Mouse (Mus musculus) macrophage (primary cell): ENCODE measurements around the gene Fgf14. TPM values are rescaled to one million over a fixed set of nuclear protein-coding genes. Genes with fewer than 3 reads are reported as not detected.

Source experiments
- H3K27ac ChIP-seq: fragments of 350-480 bp; formaldehyde crosslinking; 2 replicates; pipeline ENCODE4 v1.9.0; 2021
- H3K36me3 ChIP-seq: fragments of 350-480 bp; formaldehyde crosslinking; 2 replicates; pipeline ENCODE4 v1.9.0; 2021; ENCODE audit errors: inconsistent target
- H3K4me3 ChIP-seq: fragments of 350-480 bp; formaldehyde crosslinking; 2 replicates; pipeline ENCODE4 v1.9.0; 2021; ENCODE audit errors: inconsistent target
- H3K79me2 ChIP-seq: fragments of 350-480 bp; formaldehyde crosslinking; 2 replicates; pipeline ENCODE4 v1.9.0; 2021; ENCODE audit errors: inconsistent target
- WGBS: methylation state at CpG from one replicate; pipeline ENCODE4 v1.1.7; 2026; ENCODE audit warnings: inconsistent platforms; ENCODE audit not compliant: missing documents; 5-methylcytosine and 5-hydroxymethylcytosine counted together
- polyA plus RNA-seq: library from polyadenylated mRNA; stranded (reverse); fragments of 250-400 nt; gene quantifications from 3 replicates; pipeline ENCODE4 v1.2.4, GENCODE M21; 2018; ENCODE audit warnings: inconsistent platforms

Gene Fgf14
- polyA plus RNA-seq, 1 experiment from 2014 or later: not detected

- H3K4me3 ChIP-seq: no peak overlapping the region
- H3K79me2 ChIP-seq: no peaks in the 10 kb centered on the region
- H3K27ac ChIP-seq: no peak overlapping the region
- no peaks in the 10 kb centered on the region for H3K36me3 ChIP-seq
These were observed 348.5 kb downstream of the Fgf14 start for GRCm38 (mm10) chr14:124328391-124328790.

GRCm38 (mm10) chr14:124319017-124319718, 357.8 kb downstream of the Fgf14 start:
- Histone ChIP-seq H3K79me2 (no peaks in the 10 kb centered on the region), H3K4me3 (no peak overlapping the region), H3K27ac (no peak overlapping the region), H3K36me3 (no peaks in the 10 kb centered on the region)
- 9% methylated on average over 1 of the region's 1 CpGs for WGBS

- no peaks in the 10 kb centered on the region for H3K36me3 ChIP-seq
- H3K27ac ChIP-seq: no peak overlapping the region
- WGBS: 74% methylated on average over 2 of the region's 2 CpGs
- H3K79me2 ChIP-seq: no peaks in the 10 kb centered on the region
- H3K4me3 ChIP-seq: no peak overlapping the region
These were observed 361.4 kb downstream of the Fgf14 start for GRCm38 (mm10) chr14:124315513-124315912.

DNA sequence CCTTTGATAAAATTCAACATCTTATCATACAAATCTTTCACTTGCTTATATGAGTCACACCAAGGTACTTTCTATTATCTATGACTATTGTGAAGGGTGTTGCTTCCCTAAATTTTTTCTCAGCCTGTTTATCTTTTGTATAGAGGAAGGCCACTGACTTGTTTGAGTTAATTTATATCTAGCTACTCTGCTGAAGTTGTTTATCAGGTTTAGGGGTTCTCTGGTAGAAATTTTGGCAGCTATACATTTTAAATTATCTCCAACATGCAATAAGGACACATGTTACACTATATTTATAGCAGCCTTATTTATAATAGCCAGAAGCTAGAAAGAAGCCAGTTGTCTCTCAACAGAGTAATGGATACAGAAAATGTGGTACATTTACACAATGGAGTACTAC, 389.9 kb downstream of the Fgf14 start:
- Histone ChIP-seq H3K79me2 (no peaks in the 10 kb centered on the region), H3K36me3 (no peaks in the 10 kb centered on the region), H3K27ac (no peak overlapping the region), H3K4me3 (no peak overlapping the region)

GRCm38 (mm10) chr14:124278384-124278944, 398.5 kb downstream of the Fgf14 start:
- H3K4me3 ChIP-seq: no peak overlapping the region
- no peak overlapping the region for H3K27ac ChIP-seq
- no peaks in the 10 kb centered on the region for H3K79me2 ChIP-seq
- no peaks in the 10 kb centered on the region for H3K36me3 ChIP-seq

GRCm38 (mm10) chr14:124266977-124267376, 409.9 kb downstream of the Fgf14 start:
- H3K36me3 ChIP-seq: no peaks in the 10 kb centered on the region
- no peaks in the 10 kb centered on the region for H3K79me2 ChIP-seq
- no peak overlapping the region for H3K4me3 ChIP-seq
- H3K27ac ChIP-seq: no peak overlapping the region

GRCm38 (mm10) chr14:124264541-124265059, 412.3 kb downstream of the Fgf14 start:
- no peaks in the 10 kb centered on the region for H3K36me3 ChIP-seq
- H3K27ac ChIP-seq: no peak overlapping the region
- H3K4me3 ChIP-seq: no peak overlapping the region
- no peaks in the 10 kb centered on the region for H3K79me2 ChIP-seq
- 34% methylated on average over 2 of the region's 2 CpGs for WGBS

GRCm38 (mm10) chr14:124263199-124263598, 413.7 kb downstream of the Fgf14 start:
- H3K79me2 ChIP-seq: no peaks in the 10 kb centered on the region
- H3K27ac ChIP-seq: no peak overlapping the region
- H3K36me3 ChIP-seq: no peaks in the 10 kb centered on the region
- no peak overlapping the region for H3K4me3 ChIP-seq

DNA sequence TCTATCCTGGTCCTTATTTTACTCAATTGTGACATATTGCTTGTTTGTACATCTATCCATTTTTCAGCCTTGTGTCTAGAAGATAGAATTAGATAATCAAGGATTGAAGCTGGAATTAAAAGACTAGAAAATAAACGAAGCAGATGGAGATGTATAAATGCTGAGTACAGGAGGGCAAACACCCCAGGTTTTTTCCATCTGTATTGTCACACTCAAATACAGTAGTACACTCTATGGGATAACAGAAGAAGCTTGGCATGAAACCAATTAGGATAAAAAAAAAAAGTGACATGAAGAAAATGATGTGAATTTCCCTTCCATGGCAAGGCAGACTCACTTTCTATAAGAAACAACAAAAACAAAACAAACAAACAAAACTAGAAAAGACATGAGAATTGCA, 429.4 kb downstream of the Fgf14 start:
- Histone ChIP-seq H3K27ac (no peak overlapping the region), H3K4me3 (no peak overlapping the region), H3K36me3 (no peaks in the 10 kb centered on the region), H3K79me2 (no peaks in the 10 kb centered on the region)
- WGBS: 67% methylated on average over 1 of the region's 1 CpGs

DNA sequence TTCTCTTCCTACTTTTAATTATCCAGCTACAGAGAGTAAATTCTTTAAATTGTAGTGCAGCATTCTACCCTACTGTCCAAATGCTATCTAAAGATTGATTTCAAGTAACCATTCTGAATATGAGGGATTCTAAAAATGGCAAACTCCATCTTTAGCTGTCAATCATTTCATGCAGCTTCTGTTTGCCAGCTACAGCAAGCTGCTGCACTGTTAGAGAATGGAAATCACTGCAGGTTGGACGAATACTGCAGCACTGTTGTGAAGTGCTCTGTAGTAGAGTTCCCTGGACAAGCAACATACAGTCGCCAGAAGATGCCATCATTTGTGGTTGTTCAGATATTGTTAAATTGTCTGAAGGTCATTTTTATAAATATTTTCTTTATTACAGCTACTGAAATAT, 453.5 kb downstream of the Fgf14 start:
- H3K27ac ChIP-seq: no peak overlapping the region
- no peaks in the 10 kb centered on the region for H3K36me3 ChIP-seq
- H3K4me3 ChIP-seq: no peak overlapping the region
- WGBS: 58% methylated on average over 2 of the region's 2 CpGs
- H3K79me2 ChIP-seq: no peaks in the 10 kb centered on the region

GRCm38 (mm10) chr14:124222447-124222846, 454.5 kb downstream of the Fgf14 start:
- no peak overlapping the region for H3K27ac ChIP-seq
- H3K79me2 ChIP-seq: no peaks in the 10 kb centered on the region
- whole genome bisulfite sequencing: 39% methylated on average over 1 of the region's 1 CpGs
- no peak overlapping the region for H3K4me3 ChIP-seq
- H3K36me3 ChIP-seq: no peaks in the 10 kb centered on the region

DNA sequence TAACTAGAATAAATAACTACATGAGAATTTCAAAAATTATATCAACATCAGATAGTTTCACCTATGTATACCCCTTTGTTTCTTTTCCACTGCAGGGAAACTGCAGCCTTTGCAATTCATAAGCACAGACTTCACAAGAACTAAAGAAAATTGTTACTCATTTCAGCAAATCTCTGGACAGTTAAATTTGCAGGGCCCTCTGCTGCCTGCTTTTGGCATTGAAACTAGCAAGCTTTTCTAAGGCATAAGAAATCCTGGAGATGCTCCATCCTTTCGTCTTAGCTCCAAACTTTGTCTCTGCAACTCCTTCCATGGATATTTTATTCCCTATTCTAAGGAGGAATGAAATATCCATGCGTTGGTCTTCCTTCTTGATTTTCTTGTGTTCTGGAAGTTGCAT, 455.9 kb downstream of the Fgf14 start:
- no peak overlapping the region for H3K27ac ChIP-seq
- no peaks in the 10 kb centered on the region for H3K36me3 ChIP-seq
- H3K4me3 ChIP-seq: no peak overlapping the region
- WGBS: 55% methylated on average over 2 of the region's 2 CpGs
- H3K79me2 ChIP-seq: no peaks in the 10 kb centered on the region

GRCm38 (mm10) chr14:124195806-124196205, 481.1 kb downstream of the Fgf14 start:
- Histone ChIP-seq H3K36me3 (no peaks in the 10 kb centered on the region), H3K27ac (no peak overlapping the region), H3K79me2 (no peaks in the 10 kb centered on the region), H3K4me3 (no peak overlapping the region)
- WGBS: 15% methylated on average over 6 of the region's 7 CpGs

DNA sequence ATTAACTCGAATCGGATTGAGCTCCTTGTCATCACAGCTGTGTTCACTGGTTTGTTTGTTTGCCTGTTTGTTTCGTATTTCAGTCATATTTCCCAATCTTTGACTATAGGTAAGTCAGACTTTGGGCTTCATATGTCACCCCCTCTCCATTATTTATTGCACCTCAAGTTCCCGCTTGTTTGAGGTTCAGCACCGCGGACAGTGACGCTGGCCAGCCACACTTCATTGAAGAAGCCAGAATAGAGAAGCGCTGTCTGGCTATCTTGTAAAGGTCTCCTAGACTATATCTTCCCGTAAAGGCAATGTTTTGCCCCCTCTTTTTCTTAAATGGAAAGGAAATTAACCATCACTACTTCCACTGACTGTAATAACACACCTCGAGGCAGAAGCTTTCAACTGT, 481.6 kb downstream of the Fgf14 start:
- no peak overlapping the region for H3K27ac ChIP-seq
- 43% methylated on average over 10 of the region's 10 CpGs for WGBS

DNA sequence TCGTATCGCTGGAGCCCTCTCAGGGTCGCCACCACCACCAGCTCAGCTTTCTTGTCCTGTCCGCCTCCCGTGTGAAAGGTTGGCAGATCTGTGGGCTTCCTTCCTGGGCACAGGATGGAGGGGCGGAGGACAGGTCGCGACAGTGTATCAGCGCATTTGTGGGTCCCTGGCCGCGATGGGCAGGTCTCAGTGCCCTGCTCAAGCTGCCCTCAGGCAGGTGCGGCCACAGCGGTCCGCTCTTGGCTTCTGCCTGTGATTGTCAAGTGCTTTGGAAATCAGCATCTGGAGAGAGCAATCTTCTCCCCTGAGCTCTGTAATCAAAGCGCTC, 484.1 kb downstream of the Fgf14 start:
- Histone ChIP-seq H3K79me2 (no peaks in the 10 kb centered on the region), H3K4me3 (no peak overlapping the region), H3K36me3 (no peaks in the 10 kb centered on the region), H3K27ac (no peak overlapping the region)
- WGBS: 15% methylated on average over 14 of the region's 15 CpGs

More for the DNA sequence above, 481.6 kb downstream of the Fgf14 start:
- no peak overlapping the region for H3K4me3 ChIP-seq
- H3K79me2 ChIP-seq: no peaks in the 10 kb centered on the region
- no peaks in the 10 kb centered on the region for H3K36me3 ChIP-seq
